Mouse (Mus musculus) lung, postnatal 0 days (tissue): ENCODE measurements around the gene Ror2.

Experiments used
- CTCF ChIP-seq: IDR thresholded peaks from 2 replicates; pipeline ENCODE4 v1.5.1; 2016; ENCODE audit warnings: antibody characterized with exemption, mild to moderate bottlenecking
- EP300 ChIP-seq: IDR thresholded peaks from 2 replicates; pipeline ENCODE4 v1.6.1; 2016; ENCODE audit warnings: antibody characterized with exemption, mild to moderate bottlenecking, control low read depth

- no peak for TF ChIP-seq CTCF
- TF ChIP-seq EP300 = no peak
Measured at GRCm38 (mm10) chr13:53267155-53267554, 18.8 kb downstream of the Ror2 start.
